Mouse (Mus musculus): ENCODE data around the gene Rexo2.
A peak's percentile ranks its signal among the peaks of the same experiment; 100 is the strongest.
"Not testable (repeated sequence)": the region's sequence is repeated elsewhere in the genome, so short reads cannot be mapped to it uniquely, and the experiment has no call there.

Gene Rexo2

GRCm38 (mm10) chr9:48473131-48473530, 7.3 kb downstream of the Rexo2 start:
- no peak for DNase-seq (ENCODE audit: low read depth in 2 of 2, low spot score in 2 of 2)

DNA sequence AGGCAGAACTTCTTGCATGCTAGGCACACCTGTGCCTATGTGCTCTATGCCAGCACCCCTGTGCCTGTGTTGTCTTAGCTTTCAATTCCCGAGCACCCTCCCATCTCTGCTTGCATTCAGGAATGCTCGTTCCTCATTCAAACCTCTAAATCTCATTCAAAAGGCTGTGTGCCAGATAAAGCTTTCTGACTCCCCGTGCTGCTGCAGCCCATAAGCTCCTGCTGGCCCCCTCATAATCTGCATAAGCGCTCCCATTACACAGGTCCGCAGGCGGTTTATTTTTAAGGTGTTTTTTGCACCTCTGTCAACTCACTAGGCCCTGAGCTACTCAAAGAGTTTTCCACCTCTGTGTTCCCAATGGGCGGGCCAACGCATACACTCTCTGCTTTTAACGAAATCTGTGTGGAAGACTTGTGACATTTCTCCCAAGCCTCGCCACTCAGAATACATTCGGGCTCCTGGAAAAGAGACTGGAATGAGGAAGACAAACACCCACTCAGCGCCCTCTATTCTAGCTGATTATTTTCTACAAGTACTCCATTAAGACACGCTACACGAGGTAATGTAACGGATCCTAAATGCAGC, 7.9 kb downstream of the Rexo2 start:
- DNase-seq (ENCODE audit: low read depth in 2 of 2, low spot score in 2 of 2): no peak

GRCm38 (mm10) chr9:48467471-48467870, 13.0 kb downstream of the Rexo2 start:
- not testable (repeated sequence) for DNase-seq (ENCODE audit: low read depth in 2 of 2, low spot score in 2 of 2)

- peak; percentile 74 to 82 for DNase-seq (ENCODE audit: low read depth in 2 of 2, low spot score in 2 of 2)
These were observed 13.6 kb downstream of the Rexo2 start for GRCm38 (mm10) chr9:48466804-48467203.

DNA sequence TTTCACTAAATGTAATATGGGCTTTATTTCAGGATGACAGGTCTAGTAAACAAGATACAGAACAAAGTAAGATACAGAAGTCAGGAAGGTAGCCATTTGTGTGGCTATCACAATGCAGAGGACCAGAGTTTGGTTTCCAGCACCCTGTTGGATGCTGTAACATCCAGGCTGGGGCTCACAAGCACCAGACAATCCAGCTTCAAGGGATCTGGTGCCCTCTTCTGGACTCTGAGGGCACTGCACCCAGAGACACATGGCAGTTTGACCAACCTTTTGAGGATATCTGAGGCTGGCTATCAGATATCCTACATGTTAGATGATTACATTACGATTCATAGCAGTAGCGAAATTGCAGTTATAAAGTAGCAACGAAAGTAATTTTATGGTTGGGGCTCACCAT, 14.8 kb downstream of the Rexo2 start:
- no peak for DNase-seq (ENCODE audit: low read depth in 2 of 2, low spot score in 2 of 2)

GRCm38 (mm10) chr9:48461545-48461944, 18.9 kb downstream of the Rexo2 start:
- no peak for DNase-seq (ENCODE audit: low read depth in 2 of 2, low spot score in 2 of 2)

GRCm38 (mm10) chr9:48460720-48461119, 19.7 kb downstream of the Rexo2 start:
- no peak for DNase-seq (ENCODE audit: low read depth in 2 of 2, low spot score in 2 of 2)

DNA sequence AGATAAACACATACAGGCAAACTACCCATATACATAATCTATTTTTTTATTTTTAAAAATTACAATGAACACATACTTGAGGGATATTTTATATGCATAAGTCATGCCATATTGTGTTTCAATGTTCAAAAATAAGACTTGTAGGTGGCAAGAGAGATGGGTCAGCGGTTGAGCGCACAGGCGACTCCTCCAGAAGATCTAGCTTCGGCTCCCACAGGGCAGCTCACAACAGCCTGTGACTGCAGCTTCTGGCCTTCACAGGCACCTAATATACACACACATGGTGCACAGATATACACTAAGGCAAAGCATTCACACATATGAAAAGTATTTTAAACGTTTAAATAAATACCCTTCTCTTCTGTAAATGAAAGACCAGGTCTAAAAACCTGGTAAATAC, 21.0 kb downstream of the Rexo2 start:
- DNase-seq (ENCODE audit: low read depth in 2 of 2, low spot score in 2 of 2): no peak

- DNase-seq (ENCODE audit: low read depth in 2 of 2, low spot score in 2 of 2): no peak
These were observed 21.5 kb downstream of the Rexo2 start for GRCm38 (mm10) chr9:48458879-48459278.

DNA sequence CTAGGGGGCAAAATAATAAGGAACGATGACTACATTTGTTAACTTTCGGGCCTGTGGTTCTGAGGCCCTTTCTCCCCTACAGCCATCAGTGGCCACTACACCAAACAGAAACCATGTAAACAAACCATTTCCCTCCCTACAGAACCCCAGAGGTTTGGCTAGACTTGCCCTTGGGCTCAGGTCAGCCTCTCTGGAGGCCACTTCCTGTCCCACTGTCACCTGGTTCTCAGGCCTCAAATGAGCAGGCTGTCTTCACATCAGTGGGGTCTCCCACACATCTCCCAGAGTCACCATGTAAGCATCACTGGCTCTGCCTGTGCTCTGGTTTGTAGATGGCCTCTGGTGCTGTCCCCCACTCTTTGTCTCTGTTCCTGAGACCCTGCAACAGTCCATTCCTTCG, 24.5 kb downstream of the Rexo2 start:
- DNase-seq (ENCODE audit: low read depth in 2 of 2, low spot score in 2 of 2): no peak

DNA sequence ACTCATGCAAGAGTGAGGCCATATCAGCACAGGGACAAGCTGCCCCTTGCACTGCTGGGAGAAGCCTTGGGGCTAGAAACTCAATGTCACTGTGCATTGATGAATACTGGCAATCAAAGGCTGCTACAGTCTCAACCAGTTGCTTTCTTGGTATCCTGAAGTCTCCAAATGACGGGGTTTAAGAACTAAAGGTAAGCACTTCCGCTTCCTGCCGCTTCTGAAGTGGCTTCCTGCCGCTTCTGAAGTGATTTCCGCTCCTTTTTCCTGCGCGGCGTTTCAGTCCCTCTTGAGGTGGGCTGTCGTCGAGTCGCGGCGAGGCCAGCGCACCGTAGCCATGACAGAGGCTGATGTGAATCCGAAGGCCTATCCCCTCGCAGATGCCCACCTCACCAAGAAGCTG, 30.4 kb downstream of the Rexo2 start:
- peak; percentile 40 to 47 for DNase-seq (ENCODE audit: low read depth in 2 of 2, low spot score in 2 of 2)

GRCm38 (mm10) chr9:48447783-48448209, 32.6 kb downstream of the Rexo2 start:
- peak; percentile 46 to 56 for DNase-seq (ENCODE audit: low read depth in 2 of 2, low spot score in 2 of 2)

DNA sequence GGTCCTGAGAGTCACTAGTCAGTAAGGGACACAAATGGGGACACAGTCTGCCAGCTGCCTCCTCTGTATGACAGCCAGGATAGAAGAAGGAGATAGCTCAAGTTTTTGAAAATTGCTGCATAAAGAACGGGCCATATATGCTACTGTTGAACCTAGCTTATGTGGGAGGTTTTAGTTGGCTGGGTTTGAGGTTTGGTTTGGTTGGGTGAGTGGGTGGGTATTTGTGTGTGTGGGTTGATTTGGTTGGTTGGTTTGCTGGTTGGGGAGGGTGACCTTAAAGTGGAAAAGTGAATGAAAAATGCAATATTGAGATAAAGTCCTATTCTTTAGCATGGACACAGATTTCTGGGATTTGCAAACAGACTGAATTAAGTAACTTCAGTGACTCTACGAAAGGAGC, 35.6 kb downstream of the Rexo2 start:
- DNase-seq (ENCODE audit: low read depth in 2 of 2, low spot score in 2 of 2): no peak

GRCm38 (mm10) chr9:48443873-48444272, 36.5 kb downstream of the Rexo2 start:
- no peak for DNase-seq (ENCODE audit: low read depth in 2 of 2, low spot score in 2 of 2)

DNA sequence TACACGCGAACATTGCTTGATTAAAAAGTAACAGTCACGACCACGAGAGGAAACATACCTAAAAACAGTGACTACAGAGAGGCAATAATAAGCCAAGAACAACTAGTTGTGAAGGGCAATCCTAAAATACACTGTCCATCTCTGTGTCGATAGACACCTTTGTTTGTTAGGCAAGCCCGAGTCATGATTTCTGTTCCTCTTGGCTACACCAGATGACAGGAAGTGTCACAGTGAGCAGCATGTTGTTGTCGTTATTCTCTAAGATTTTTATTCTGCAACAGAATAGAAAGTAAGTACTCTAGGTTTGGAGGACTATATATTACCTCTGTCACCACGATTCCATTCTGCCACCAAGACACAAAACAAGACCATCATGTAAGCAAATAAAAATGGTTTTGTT, 48.0 kb downstream of the Rexo2 start:
- DNase-seq (ENCODE audit: low read depth in 2 of 2, low spot score in 2 of 2): no peak

DNA sequence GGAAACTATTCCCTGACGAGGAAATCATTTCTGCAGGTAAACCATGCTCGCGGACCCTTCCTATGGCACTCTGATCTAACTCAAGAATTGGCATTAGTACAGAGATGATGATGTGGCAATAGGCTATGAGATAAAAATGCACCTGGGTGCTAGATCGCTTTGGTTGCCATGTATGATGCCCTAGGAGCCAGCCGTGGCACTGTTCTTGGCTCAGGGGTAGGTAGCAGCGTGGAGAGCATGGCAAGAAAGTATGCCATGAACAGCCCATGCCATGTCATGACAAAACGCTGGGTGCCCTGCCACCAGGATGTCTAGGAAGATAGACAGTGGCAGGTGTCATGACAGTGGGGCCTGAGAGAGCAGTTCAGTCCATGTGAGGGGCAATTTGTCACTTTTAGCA, 53.2 kb downstream of the Rexo2 start:
- no peak for DNase-seq (ENCODE audit: low read depth in 2 of 2, low spot score in 2 of 2)

DNA sequence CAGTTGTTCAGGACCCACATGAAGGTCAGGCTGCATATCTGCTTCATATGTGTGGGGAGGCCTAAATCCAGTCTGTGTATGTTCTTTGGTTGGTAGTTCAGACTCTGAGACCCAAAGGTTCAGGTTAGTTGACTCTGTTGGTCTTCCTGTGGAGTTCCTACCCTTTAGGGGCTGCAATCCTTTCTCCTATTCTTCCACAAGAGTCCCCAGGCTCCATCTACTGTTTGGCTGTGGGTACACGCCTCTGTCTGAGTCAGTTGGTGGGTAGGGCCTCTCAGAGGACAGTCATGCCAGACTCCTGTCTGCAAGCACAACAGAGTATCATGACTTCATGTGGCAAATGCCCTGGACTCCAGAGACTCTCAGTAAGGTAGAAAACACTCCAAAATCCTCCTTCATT, 57.2 kb downstream of the Rexo2 start:
- no peak for DNase-seq (ENCODE audit: low read depth in 2 of 2, low spot score in 2 of 2)

DNA sequence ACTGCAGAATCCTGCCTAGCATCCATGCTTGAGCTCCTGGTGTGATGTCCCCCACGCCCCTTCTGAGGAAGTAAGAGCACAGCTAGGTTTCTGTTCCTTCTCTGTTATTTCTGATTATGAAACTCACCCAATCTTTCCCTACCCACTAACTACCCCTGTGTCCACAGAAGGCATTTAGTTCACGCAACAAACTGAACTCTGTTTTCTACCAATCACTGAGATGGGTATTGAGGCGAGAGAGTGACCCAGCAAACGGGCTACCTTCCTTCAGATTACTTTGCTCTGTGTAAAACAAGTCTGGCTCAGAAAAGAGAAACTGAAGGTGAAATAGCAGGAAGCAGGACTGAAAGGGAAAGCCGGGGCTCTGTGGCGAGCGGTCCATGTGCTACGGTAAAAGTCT, 58.0 kb downstream of the Rexo2 start:
- no peak for DNase-seq (ENCODE audit: low read depth in 2 of 2, low spot score in 2 of 2)

DNA sequence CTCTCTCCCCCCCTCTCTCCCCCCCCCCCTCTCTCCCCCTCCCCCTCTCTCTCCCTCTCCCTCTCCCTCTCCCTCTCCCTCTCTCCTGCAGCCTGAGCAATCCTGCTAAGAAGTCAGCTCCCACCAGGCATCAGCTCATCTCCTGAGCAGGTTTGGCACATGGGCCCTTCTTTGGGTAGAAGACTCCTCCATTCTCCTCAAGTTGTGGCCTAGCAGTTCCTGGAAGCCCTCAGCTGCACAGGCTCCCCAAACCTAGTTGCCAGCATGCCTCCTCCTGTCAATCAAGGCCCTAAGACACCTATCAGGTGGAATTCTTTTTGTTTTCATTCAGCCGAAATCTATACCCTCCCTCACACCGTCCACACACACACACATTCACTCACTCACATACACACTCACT, 58.9 kb downstream of the Rexo2 start:
- no peak for DNase-seq (ENCODE audit: low read depth in 2 of 2, low spot score in 2 of 2)

- DNase-seq (ENCODE audit: low read depth in 2 of 2, low spot score in 2 of 2): no peak
These were observed 59.4 kb downstream of the Rexo2 start for GRCm38 (mm10) chr9:48421029-48421428.

GRCm38 (mm10) chr9:48420437-48420836, 60.0 kb downstream of the Rexo2 start:
- DNase-seq (ENCODE audit: low read depth in 2 of 2, low spot score in 2 of 2): no peak

DNA sequence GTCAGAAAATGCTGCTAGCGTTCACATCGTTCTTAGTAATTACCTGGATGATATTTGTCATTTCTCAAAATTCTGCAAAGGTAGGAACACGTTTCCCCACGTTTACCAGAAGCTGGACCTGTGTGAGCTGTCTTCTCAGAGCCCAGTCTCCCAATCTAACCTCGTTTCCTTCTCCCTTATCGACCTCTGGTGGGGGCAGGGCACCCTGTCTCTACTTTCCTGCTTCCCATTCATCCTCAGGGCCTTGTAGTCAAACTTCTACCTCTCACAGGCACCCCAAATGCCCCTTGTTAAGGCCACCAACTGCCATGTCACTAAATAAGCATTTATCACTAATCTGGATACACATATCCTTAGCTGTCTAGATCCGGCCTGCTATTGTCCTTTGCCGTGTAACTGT, 61.6 kb downstream of the Rexo2 start:
- no peak for DNase-seq (ENCODE audit: low read depth in 2 of 2, low spot score in 2 of 2)
